Mouse (Mus musculus) bone marrow, adult 2 months (tissue): ENCODE data around the gene Vars. TPM values are rescaled to one million over a fixed set of nuclear protein-coding genes. Genes with fewer than 3 reads are reported as not detected.

Experiments
- H3K27ac ChIP-seq: fragments of 200-500 bp; 2 replicates; pipeline ENCODE4 v1.5.1; 2012; ENCODE audit warnings: low read depth, mild to moderate bottlenecking, control low read depth, inconsistent platforms, low read length; ENCODE audit not compliant: control insufficient read depth, poor library complexity, insufficient read depth
- H3K4me1 ChIP-seq: fragments of 200-500 bp; 2 replicates; pipeline ENCODE4 v1.6.1; 2011; ENCODE audit warnings: low read length; ENCODE audit not compliant: control insufficient read depth, insufficient read depth
- H3K4me3 ChIP-seq: fragments of 200-500 bp; replicated peaks from 2 replicates; pipeline ENCODE3; 2011; ENCODE audit warnings: mild to moderate bottlenecking, low read depth, low read length, control low read depth; ENCODE audit not compliant: control insufficient read depth
- CTCF ChIP-seq: fragments of 200-500 bp; IDR thresholded peaks from 2 replicates; pipeline ENCODE4 v1.5.1; 2011; ENCODE audit warnings: low read length, control low read depth; ENCODE audit not compliant: control insufficient read depth, insufficient read depth
- POLR2A ChIP-seq: fragments of 200-500 bp; IDR thresholded peaks from 2 replicates; pipeline ENCODE4 v1.6.1; 2011; ENCODE audit warnings: low read depth, mild to moderate bottlenecking, control low read depth, low read length, borderline replicate concordance; ENCODE audit not compliant: control insufficient read depth
- WGBS: fragments of 180-500 bp; shearing (Covaris S2); methylation state at CpG from one replicate; pipeline ENCODE4 v1.1.7; 2018; 5-methylcytosine and 5-hydroxymethylcytosine counted together
- polyA plus RNA-seq: library from polyadenylated mRNA; stranded (reverse); fragments of >200 nt; gene quantifications from 2 replicates; pipeline ENCODE4 v1.2.4, GENCODE M21; 2011; ENCODE audit warnings: low replicate concordance; ENCODE audit not compliant: missing spikeins, insufficient read depth, insufficient read length

Vars gene
- polyA plus RNA-seq, 1 experiment = 158 TPM

DNA sequence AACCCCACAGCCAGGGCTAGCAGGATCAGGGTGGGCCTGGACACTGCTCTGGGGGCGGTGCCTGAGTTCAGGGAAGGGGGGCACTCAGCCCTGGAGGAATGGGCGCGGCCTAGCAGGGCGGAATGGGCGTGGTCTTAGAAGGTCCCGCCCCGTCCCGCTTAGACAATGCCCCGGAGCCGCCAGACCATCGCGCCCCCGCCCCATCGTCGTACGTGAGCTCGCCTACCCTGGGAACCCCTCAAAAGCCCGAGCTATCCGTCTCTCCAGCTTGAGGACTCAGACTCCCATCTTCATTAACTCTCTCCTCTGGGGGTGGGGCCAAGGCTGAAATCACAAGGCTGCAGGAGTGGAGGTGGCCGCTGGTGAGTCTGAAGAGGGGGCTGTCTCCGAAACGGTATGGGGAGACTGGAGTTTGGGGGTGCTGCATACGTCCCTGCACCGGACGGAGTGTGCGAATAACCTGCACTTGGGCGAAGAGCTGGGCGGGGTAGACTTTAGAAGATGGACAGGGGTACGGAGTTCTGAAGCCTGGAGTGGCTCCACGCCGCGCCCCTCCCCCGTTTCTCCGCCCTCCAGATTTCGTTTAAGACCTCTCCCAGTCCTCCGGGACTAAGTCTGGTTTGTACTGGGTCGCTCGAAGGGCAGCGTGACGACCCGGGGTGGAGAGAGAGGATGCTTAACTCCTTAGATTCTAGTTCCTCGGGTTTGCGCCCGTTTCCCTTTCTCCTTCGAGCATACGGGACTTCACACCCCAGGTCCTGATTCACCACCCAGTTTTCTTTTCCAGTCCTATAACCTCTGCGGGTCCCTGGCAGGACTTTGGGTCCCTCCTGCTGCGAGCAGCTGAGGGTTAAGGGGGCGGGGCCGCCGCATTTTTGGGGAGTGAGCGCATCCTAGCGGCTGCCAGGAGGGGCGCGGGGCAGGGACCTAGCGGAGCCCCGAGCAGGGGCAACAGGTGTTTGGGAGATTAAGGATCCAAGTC, 58.4 kb downstream of the Vars start, which contains the start of gene Ddah2:
TSS of gene Ddah2 (plus strand) at position 125 of the 982 bp plus-strand sequence.
- Histone ChIP-seq H3K27ac (peak within 1 kb of the TSS; percentile 7; the same call in 1 of the 2 replicates), H3K4me1 (no peaks in the 10 kb centered on the region; the same call in 1 of the 2 replicates), H3K4me3 (peak within 1 kb of the TSS; percentile 50)
- under 1% methylated on average over 57 of the region's 57 CpGs for WGBS
- TF ChIP-seq POLR2A = peak; percentile 49; the same call in 1 of the 2 replicates
- peak; percentile 74 for TF ChIP-seq CTCF

DNA sequence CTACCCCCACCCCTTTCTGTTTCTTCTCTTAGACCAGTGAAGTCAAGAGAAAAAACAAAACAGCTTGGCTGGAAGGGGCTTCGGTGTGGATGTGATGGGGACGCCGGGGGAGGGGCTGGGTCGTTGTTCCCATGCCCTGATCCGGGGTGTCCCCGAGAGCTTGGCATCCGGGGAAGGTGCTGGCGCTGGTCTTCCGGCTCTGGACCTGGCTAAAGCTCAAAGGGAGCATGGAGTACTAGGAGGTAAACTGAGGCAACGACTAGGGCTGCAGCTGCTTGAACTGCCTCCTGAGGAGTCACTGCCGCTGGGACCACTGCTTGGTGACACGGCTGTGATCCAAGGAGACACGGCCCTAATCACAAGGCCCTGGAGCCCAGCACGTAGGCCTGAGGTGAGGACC, 59.3 kb downstream of the Vars start:
- Histone ChIP-seq H3K4me3 (no peak overlapping the region), H3K4me1 (no peaks in the 10 kb centered on the region; the same call in 1 of the 2 replicates), H3K27ac (no peak overlapping the region)
- 59% methylated on average over 14 of the region's 14 CpGs for WGBS
- no peak for TF ChIP-seq POLR2A
- no peak for TF ChIP-seq CTCF

DNA sequence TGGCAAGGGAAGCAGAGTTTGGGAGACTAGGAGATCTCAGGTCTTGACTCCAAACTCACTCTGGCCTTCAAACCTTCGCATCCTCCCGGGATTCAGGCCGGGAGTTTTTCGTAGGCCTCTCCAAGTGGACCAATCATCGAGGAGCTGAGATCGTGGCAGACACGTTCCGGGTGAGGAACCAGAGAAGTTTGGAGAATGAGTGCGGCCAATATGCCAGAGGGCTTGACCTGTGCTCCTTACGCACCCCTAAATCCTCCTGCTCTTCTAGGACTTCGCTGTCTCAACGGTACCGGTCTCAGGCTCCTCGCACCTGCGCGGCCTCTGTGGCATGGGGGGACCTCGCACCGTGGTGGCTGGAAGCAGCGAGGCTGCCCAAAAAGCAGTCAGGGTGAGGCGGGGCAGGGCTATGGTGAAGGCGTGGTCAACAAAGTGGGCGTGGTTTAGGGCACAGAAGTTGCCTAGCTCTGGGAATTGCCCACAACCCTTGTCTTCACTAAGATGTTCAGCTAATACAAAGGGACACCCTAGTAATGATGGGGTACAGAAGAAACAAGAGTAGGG, 60.0 kb downstream of the Vars start:
- Histone ChIP-seq H3K27ac (no peak overlapping the region), H3K4me3 (no peak overlapping the region), H3K4me1 (no peaks in the 10 kb centered on the region; the same call in 1 of the 2 replicates)
- WGBS = 81% methylated on average over 22 of the region's 22 CpGs
- TF ChIP-seq CTCF = no peak
- no peak for TF ChIP-seq POLR2A

GRCm38 (mm10) chr17:35061299-35061698, 60.5 kb downstream of the Vars start:
- no peaks in the 10 kb centered on the region; the same call in 1 of the 2 replicates for H3K4me1 ChIP-seq
- WGBS = 84% methylated on average over 8 of the region's 8 CpGs
- TF ChIP-seq CTCF = no peak
- TF ChIP-seq POLR2A = no peak

DNA sequence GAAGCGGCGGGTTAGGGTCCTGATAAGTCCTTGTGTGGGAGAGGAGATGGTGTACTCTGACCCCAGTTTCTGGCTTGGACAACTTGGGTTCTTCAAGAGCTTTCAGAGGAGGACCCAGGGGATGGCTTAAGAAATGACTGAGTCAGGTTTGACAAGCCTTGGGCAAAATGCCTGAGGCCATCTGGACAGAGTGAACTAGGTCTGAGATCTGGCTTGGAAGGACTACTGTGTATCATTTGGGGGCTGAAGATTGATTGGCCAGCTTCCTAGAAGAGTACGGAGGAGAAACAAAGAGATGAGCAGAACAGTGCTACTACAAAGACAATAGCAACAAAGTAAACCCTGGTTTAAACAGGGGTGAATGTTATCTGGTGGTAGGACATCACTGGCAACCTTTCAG, 62.7 kb downstream of the Vars start:
- TF ChIP-seq POLR2A (no peak), CTCF (no peak)
- no peak overlapping the region for H3K4me3 ChIP-seq
- H3K4me1 ChIP-seq = no peaks in the 10 kb centered on the region; the same call in 1 of the 2 replicates
- no peak overlapping the region for H3K27ac ChIP-seq
- WGBS = 77% methylated on average over 3 of the region's 3 CpGs

More at GRCm38 (mm10) chr17:35061299-35061698, 60.5 kb downstream of the Vars start:
- no peak overlapping the region for H3K27ac ChIP-seq
- H3K4me3 ChIP-seq = no peak overlapping the region

GRCm38 (mm10) chr17:35064378-35064877, 63.6 kb downstream of the Vars start:
- H3K4me1 ChIP-seq = no peaks in the 10 kb centered on the region; the same call in 1 of the 2 replicates
- 52% methylated on average over 10 of the region's 10 CpGs for WGBS
- TF ChIP-seq POLR2A (no peak), CTCF (no peak)

DNA sequence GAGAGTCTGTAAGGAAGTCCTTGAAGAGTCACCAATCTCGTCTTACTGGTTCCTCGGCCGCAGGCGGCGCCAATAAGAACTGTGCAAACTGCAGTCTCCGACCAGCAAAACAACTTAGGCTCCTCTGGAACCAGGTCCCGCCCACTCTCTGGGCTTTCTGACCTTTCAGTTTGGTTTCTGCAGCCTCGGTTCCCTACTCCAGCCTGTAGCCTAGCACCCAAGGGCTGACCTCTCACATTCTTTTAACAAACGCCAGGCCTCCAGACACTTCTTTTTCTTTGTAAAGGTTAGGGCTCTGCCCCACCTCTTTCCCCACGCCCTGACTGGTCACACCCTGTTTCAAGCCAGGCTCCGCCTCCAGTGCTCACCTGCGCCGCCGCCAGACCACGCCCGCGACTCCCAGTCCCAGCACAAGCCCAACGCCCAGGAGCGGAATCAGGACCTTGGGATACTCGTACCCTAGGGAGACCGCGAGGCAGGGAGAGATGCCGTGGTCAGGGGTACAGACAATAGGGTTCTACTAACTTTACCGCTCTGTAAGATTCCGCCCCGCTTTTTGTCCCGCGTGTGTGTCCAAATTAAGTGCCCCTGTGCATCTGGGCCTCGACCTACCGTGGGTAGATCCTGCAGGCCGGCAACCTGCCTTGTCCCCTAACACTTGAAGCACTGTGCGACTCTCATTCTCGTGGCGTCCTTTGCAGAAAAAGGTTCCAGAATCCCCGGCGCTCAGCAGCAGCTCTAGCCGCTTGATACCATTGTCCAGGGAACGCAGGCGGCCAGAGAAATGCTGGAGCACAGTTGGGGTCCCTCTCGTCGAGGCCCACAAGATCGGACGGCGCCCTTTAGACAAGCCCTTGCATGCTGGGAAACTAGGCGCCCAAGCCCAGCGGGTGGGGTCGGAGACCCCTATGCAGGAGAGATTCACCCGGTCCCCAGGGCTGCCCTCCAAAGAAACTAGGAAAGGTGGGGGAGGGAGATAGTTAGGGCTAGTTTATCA, 64.5 kb downstream of the Vars start, which contains the start of gene Ly6g6c:
TSS of gene Ly6g6c (plus strand) at position 438 of the 997 bp plus-strand sequence.
- H3K27ac ChIP-seq = no peak within 1 kb of the TSS
- peak within 1 kb of the TSS; percentile 35 for H3K4me3 ChIP-seq
- TF ChIP-seq CTCF (no peak), POLR2A (0 out of 2 replicates have a peak, but pooled peaks have one; percentile 14)
- H3K4me1 ChIP-seq = no peaks in the 10 kb centered on the region; the same call in 1 of the 2 replicates
- 2% methylated on average over 48 of the region's 48 CpGs for WGBS

More at GRCm38 (mm10) chr17:35064378-35064877, 63.6 kb downstream of the Vars start:
- H3K4me3 ChIP-seq = no peak overlapping the region
- no peak overlapping the region for H3K27ac ChIP-seq

Other genes starting within 250 kb of the Vars start
- not detected in 2 replicates for gene Cyp21a1, start 196.4 kb upstream of the Vars start, polyA plus RNA-seq
- 44.0 and 63.6 TPM in 2 replicates for gene Stk19, start 164.0 kb upstream of the Vars start, polyA plus RNA-seq
- gene Dxo, start 164.0 kb upstream of the Vars start, polyA plus RNA-seq = 52.4 and 73.3 TPM in 2 replicates
- gene Skiv2l, start 150.8 kb upstream of the Vars start, polyA plus RNA-seq = 31.0 and 67.7 TPM in 2 replicates
- gene Nelfe, start 150.6 kb upstream of the Vars start, polyA plus RNA-seq = 13.1 and 42.2 TPM in 2 replicates
- 8.4 and 14.5 TPM in 2 replicates for gene Cfb, start 138.5 kb upstream of the Vars start, polyA plus RNA-seq
- 2.8 and 5.7 TPM in 2 replicates for gene Zbtb12, start 121.5 kb upstream of the Vars start, polyA plus RNA-seq
- gene Gm20547, start 118.9 kb upstream of the Vars start, polyA plus RNA-seq = 2.0 TPM in 1 of 2 replicates, not detected in the other
- gene C2, start 102.7 kb upstream of the Vars start, polyA plus RNA-seq = 3.7 and 5.9 TPM in 2 replicates
- gene Ehmt2, start 102.5 kb upstream of the Vars start, polyA plus RNA-seq = 60.6 and 104 TPM in 2 replicates
- gene Slc44a4, start 86.5 kb upstream of the Vars start, polyA plus RNA-seq = 1.3 TPM in 1 of 2 replicates, not detected in the other
- gene Neu1, start 69.7 kb upstream of the Vars start, polyA plus RNA-seq = 18.1 and 33.6 TPM in 2 replicates
- 1.3 and 5.5 TPM in 2 replicates for gene Hspa1b, start 41.7 kb upstream of the Vars start, polyA plus RNA-seq
- gene Gm20481, start 31.1 kb upstream of the Vars start, polyA plus RNA-seq = not detected in 2 replicates
- 1.9 TPM in 1 of 2 replicates, not detected in the other for gene Hspa1a, start 28.8 kb upstream of the Vars start, polyA plus RNA-seq
- not detected in 2 replicates for gene Hspa1l, start 28.3 kb upstream of the Vars start, polyA plus RNA-seq
- 70.0 and 84.5 TPM in 2 replicates for gene Lsm2, start 19.1 kb upstream of the Vars start, polyA plus RNA-seq
- gene Vwa7, start 15.6 kb downstream of the Vars start, polyA plus RNA-seq = 0.77 and 1.2 TPM in 2 replicates
- gene Sapcd1, start 27.0 kb downstream of the Vars start, polyA plus RNA-seq = 18.9 and 31.7 TPM in 2 replicates
- gene Msh5, start 45.8 kb downstream of the Vars start, polyA plus RNA-seq = 12.1 and 17.2 TPM in 2 replicates
- 76.2 and 141 TPM in 2 replicates for gene Clic1, start 49.0 kb downstream of the Vars start, polyA plus RNA-seq
- gene Ddah2, start 58.0 kb downstream of the Vars start, polyA plus RNA-seq = 12.5 and 15.2 TPM in 2 replicates
- 1.6 and 1.7 TPM in 2 replicates for gene Ly6g6c, start 64.4 kb downstream of the Vars start, polyA plus RNA-seq
- 16.5 and 35.6 TPM in 2 replicates for gene Mpig6b, start 65.2 kb downstream of the Vars start, polyA plus RNA-seq
- 1.3 TPM in 1 of 2 replicates, not detected in the other for gene Ly6g6e, start 75.9 kb downstream of the Vars start, polyA plus RNA-seq
- 9.2 and 26.2 TPM in 2 replicates for gene Ly6g6d, start 77.1 kb downstream of the Vars start, polyA plus RNA-seq
- gene Ly6g6f, start 84.6 kb downstream of the Vars start, polyA plus RNA-seq = 14.3 and 53.1 TPM in 2 replicates
- gene Abhd16a, start 88.3 kb downstream of the Vars start, polyA plus RNA-seq = 48.7 and 73.1 TPM in 2 replicates
- gene Ly6g5c, start 107.3 kb downstream of the Vars start, polyA plus RNA-seq = not detected in 2 replicates
- 3.4 and 4.7 TPM in 2 replicates for gene Ly6g5b, start 114.4 kb downstream of the Vars start, polyA plus RNA-seq
- gene Gpank1, start 120.5 kb downstream of the Vars start, polyA plus RNA-seq = 29.8 and 39.0 TPM in 2 replicates
- 155 and 166 TPM in 2 replicates for gene Csnk2b, start 121.1 kb downstream of the Vars start, polyA plus RNA-seq
- 6.8 and 20.2 TPM in 2 replicates for gene D17H6S53E, start 125.4 kb downstream of the Vars start, polyA plus RNA-seq
- 6.0 TPM in 1 of 2 replicates, not detected in the other for gene Apom, start 131.1 kb downstream of the Vars start, polyA plus RNA-seq
- 104 and 195 TPM in 2 replicates for gene Bag6, start 134.2 kb downstream of the Vars start, polyA plus RNA-seq
- gene Prrc2a, start 163.9 kb downstream of the Vars start, polyA plus RNA-seq = 208 and 214 TPM in 2 replicates
- gene Aif1, start 175.1 kb downstream of the Vars start, polyA plus RNA-seq = 48.9 and 51.7 TPM in 2 replicates
- gene Lst1, start 187.5 kb downstream of the Vars start, polyA plus RNA-seq = 50.4 and 139 TPM in 2 replicates
- 38.6 and 66.2 TPM in 2 replicates for gene Ltb, start 193.5 kb downstream of the Vars start, polyA plus RNA-seq
- gene Tnf, start 201.0 kb downstream of the Vars start, polyA plus RNA-seq = 3.2 and 7.4 TPM in 2 replicates
- gene Lta, start 204.4 kb downstream of the Vars start, polyA plus RNA-seq = 3.5 and 4.4 TPM in 2 replicates
- not detected in 2 replicates for gene Gm16181, start 219.8 kb downstream of the Vars start, polyA plus RNA-seq
- 4.1 and 9.9 TPM in 2 replicates for gene Atp6v1g2, start 232.7 kb downstream of the Vars start, polyA plus RNA-seq
- gene Nfkbil1, start 234.8 kb downstream of the Vars start, polyA plus RNA-seq = 9.9 and 24.9 TPM in 2 replicates
- 275 and 374 TPM in 2 replicates for gene Ddx39b, start 240.8 kb downstream of the Vars start, polyA plus RNA-seq